Mouse (Mus musculus) hindbrain, embryonic 15.5 days (tissue): ENCODE measurements around the gene Gm45902. TPM values are rescaled to one million over a fixed set of nuclear protein-coding genes. Genes with fewer than 3 reads are reported as not detected.

Source experiments
- ATAC-seq: fragments of 200-750 bp; cut with Nextera tagmentation; 2 replicates; pipeline ENCODE4 v1.8.0; 2017; ENCODE audit warnings: low read depth, moderate number of reproducible peaks, moderate TSS enrichment; ENCODE audit not compliant: low FRiP score
- H3K27ac ChIP-seq: fragments of 300-500 bp; sonication (generic); replicated peaks from 2 replicates; pipeline ENCODE4 v1.5.1; 2015; ENCODE audit warnings: mild to moderate bottlenecking, inconsistent platforms
- H3K27me3 ChIP-seq: fragments of 300-500 bp; sonication (generic); 2 replicates; pipeline ENCODE4 v1.6.1; 2015; ENCODE audit warnings: control low read depth, inconsistent platforms
- H3K36me3 ChIP-seq: fragments of 300-500 bp; sonication (generic); 2 replicates; pipeline ENCODE4 v1.6.1; 2015; ENCODE audit warnings: control low read depth, inconsistent platforms
- H3K4me1 ChIP-seq: fragments of 300-500 bp; sonication (generic); replicated peaks from 2 replicates; pipeline ENCODE4 v1.6.1; 2015; ENCODE audit warnings: control low read depth, inconsistent platforms
- H3K4me2 ChIP-seq: fragments of 300-500 bp; sonication (generic); 2 replicates; pipeline ENCODE4 v1.6.1; 2015; ENCODE audit warnings: moderate library complexity, mild to moderate bottlenecking, inconsistent platforms
- H3K4me3 ChIP-seq: fragments of 300-500 bp; sonication (generic); 2 replicates; pipeline ENCODE4 v1.5.1; 2015; ENCODE audit warnings: mild to moderate bottlenecking, inconsistent platforms
- H3K9ac ChIP-seq: fragments of 300-500 bp; sonication (generic); 2 replicates; pipeline ENCODE4 v1.6.1; 2015; ENCODE audit warnings: inconsistent platforms
- H3K9me3 ChIP-seq: fragments of 300-500 bp; sonication (generic); 2 replicates; pipeline ENCODE4 v1.6.1; 2016; ENCODE audit warnings: control low read depth, inconsistent platforms
- WGBS: fragments of 180-500 bp; shearing (Covaris S2); methylation state at CpG from one replicate; pipeline ENCODE4 v1.1.7; 2015; 5-methylcytosine and 5-hydroxymethylcytosine counted together
- polyA plus RNA-seq: library from polyadenylated mRNA; unstranded; fragments of >200 nt; fragmentation: Nextera tagmentation; extraction: Ambion mirVana; gene quantifications from 2 replicates; pipeline ENCODE4 v1.2.1, GENCODE M21; 2015

The Gm45902 gene
- polyA plus RNA-seq, 1 experiment from 2014 or later = 7.8 TPM

GRCm38 (mm10) chr2:3475746-3476251, 36.8 kb downstream of the Gm45902 start:
- H3K36me3 ChIP-seq = no peaks in the 10 kb centered on the region
- peaks cover 17% of the 10 kb centered on the region for H3K4me1 ChIP-seq
- H3K27ac ChIP-seq = no peak overlapping the region; the same call in 1 of the 2 replicates
- no peaks in the 10 kb centered on the region for H3K9me3 ChIP-seq
- H3K4me2 ChIP-seq = peak overlapping the region; percentile 88; the same call in 1 of the 2 replicates
- H3K27me3 ChIP-seq = no peaks in the 10 kb centered on the region
- no peak overlapping the region for H3K4me3 ChIP-seq
- no peak for ATAC-seq
- no peak overlapping the region for H3K9ac ChIP-seq
- WGBS = 74% methylated on average over 3 of the region's 3 CpGs

DNA sequence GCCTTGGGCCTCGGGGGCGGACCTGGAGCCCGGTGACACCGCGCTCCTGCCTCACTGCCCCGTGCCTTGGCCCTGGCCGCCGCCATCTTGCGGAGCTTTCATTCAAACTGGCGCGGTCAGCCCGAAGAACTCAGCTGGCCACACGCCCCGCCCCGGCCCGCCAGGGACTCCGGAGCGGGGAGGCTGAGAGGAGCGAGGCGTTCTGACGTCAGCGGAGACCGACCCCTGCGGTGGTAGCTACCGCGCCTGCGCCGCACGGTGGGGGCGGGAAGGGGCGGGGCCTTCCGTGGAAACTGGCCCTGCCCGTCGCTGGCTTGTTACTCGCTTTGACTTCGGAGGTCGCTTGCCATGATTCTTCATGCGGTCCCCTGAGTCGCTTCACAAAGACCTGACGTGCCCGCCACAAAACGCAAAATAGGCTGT, 37.7 kb downstream of the Gm45902 start, which contains the start of gene Suv39h2:
Gene Suv39h2 (minus strand): TSS at position 171 of the 423 bp plus-strand sequence.
- H3K4me2 ChIP-seq = peak within 1 kb of the TSS; percentile 88
- no peaks in the 10 kb centered on the region for H3K9me3 ChIP-seq
- H3K4me1 ChIP-seq = peaks cover 17% of the 10 kb centered on the region
- peaks cover 3% of the 10 kb centered on the region; the same call in 1 of the 2 replicates for H3K36me3 ChIP-seq
- H3K27ac ChIP-seq = peak within 1 kb of the TSS; percentile 85
- H3K9ac ChIP-seq = peak within 1 kb of the TSS; percentile 54
- H3K4me3 ChIP-seq = peak within 1 kb of the TSS; percentile 91
- peak; percentile 97 for ATAC-seq
- under 1% methylated on average over 42 of the region's 42 CpGs for WGBS
- H3K27me3 ChIP-seq = no peaks in the 10 kb centered on the region

- Histone ChIP-seq H3K36me3 (peaks cover 4% of the 10 kb centered on the region; the same call in 1 of the 2 replicates), H3K9ac (peak overlapping the region; percentile 54), H3K4me2 (peak overlapping the region; percentile 88), H3K4me1 (peaks cover 17% of the 10 kb centered on the region), H3K27me3 (no peaks in the 10 kb centered on the region), H3K9me3 (no peaks in the 10 kb centered on the region), H3K27ac (peak overlapping the region; percentile 85), H3K4me3 (peak overlapping the region; percentile 91)
- peak; percentile 86 for ATAC-seq
- under 1% methylated on average over 46 of the region's 46 CpGs for WGBS
Measured at GRCm38 (mm10) chr2:3474361-3474805, 38.2 kb downstream of the Gm45902 start.

GRCm38 (mm10) chr2:3473891-3474290, 38.7 kb downstream of the Gm45902 start:
- peaks cover 17% of the 10 kb centered on the region for H3K4me1 ChIP-seq
- peaks cover 4% of the 10 kb centered on the region; the same call in 1 of the 2 replicates for H3K36me3 ChIP-seq
- no peak for ATAC-seq
- peak overlapping the region; percentile 88 for H3K4me2 ChIP-seq
- no peaks in the 10 kb centered on the region for H3K9me3 ChIP-seq
- peak overlapping the region; percentile 54 for H3K9ac ChIP-seq
- under 1% methylated on average over 12 of the region's 12 CpGs for WGBS
- peak overlapping the region; percentile 85 for H3K27ac ChIP-seq
- H3K27me3 ChIP-seq = no peaks in the 10 kb centered on the region
- peak overlapping the region; percentile 91 for H3K4me3 ChIP-seq

DNA sequence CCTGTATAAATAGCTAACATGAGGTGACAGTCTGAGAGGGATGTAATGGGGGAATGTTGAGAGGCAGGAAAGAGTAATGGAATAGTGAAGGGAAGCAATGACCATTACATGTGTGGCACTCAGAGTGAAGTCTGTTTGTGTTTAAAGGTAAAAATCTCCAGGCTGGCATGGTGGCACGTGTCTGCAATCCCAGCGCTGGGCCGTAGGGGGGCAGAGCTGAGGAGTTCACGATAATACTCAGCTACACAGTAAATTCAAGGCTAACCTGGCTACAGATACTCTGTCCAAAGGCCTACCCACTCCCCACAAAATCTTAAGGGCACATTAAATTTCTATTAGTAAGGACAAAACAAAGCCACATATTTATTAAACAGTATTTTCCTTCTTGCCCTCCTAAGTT, 56.0 kb downstream of the Gm45902 start:
- Histone ChIP-seq H3K36me3 (peaks cover 52% of the 10 kb centered on the region), H3K27me3 (no peaks in the 10 kb centered on the region), H3K27ac (no peak overlapping the region), H3K4me2 (no peak overlapping the region), H3K4me1 (no peaks in the 10 kb centered on the region), H3K4me3 (no peak overlapping the region), H3K9ac (no peak overlapping the region), H3K9me3 (no peaks in the 10 kb centered on the region)
- no peak for ATAC-seq
- 79% methylated on average over 4 of the region's 4 CpGs for WGBS

Other genes starting within 250 kb of the Gm45902 start
- gene Nmt2, start 228.6 kb downstream of the Gm45902 start, polyA plus RNA-seq = 101 and 109 TPM in 2 replicates
- gene Rpp38, start 180.1 kb downstream of the Gm45902 start, polyA plus RNA-seq = 11.1 and 12.1 TPM in 2 replicates
- 3.6 and 4.2 TPM in 2 replicates for gene Acbd7, start 176.6 kb downstream of the Gm45902 start, polyA plus RNA-seq
- gene Olah, start 115.6 kb downstream of the Gm45902 start, polyA plus RNA-seq = not detected in 2 replicates
- gene Meig1, start 90.1 kb downstream of the Gm45902 start, polyA plus RNA-seq = 5.5 and 6.0 TPM in 2 replicates
- gene Dclre1c, start 88.7 kb downstream of the Gm45902 start, polyA plus RNA-seq = 8.1 and 8.2 TPM in 2 replicates
- 8.0 TPM in 2 replicates for gene Suv39h2, start 37.8 kb downstream of the Gm45902 start, polyA plus RNA-seq
- 63.9 and 65.4 TPM in 2 replicates for gene Hspa14, start within 50 bp of the Gm45902 start, polyA plus RNA-seq
- gene Cdnf, start 240 bp upstream of the Gm45902 start, polyA plus RNA-seq = 0.14 and 0.25 TPM in 2 replicates
- 27.5 and 30.9 TPM in 2 replicates for gene Fam107b, start 57.7 kb upstream of the Gm45902 start, polyA plus RNA-seq